Mouse (Mus musculus): ENCODE measurements around the gene Wt1. TPM values are rescaled to one million over a fixed set of nuclear protein-coding genes. Genes with fewer than 3 reads are reported as not detected.

The Wt1 gene
- total and polyA plus RNA-seq, 2 experiments from 2014 or later: 0.28 TPM; not detected in 1

DNA sequence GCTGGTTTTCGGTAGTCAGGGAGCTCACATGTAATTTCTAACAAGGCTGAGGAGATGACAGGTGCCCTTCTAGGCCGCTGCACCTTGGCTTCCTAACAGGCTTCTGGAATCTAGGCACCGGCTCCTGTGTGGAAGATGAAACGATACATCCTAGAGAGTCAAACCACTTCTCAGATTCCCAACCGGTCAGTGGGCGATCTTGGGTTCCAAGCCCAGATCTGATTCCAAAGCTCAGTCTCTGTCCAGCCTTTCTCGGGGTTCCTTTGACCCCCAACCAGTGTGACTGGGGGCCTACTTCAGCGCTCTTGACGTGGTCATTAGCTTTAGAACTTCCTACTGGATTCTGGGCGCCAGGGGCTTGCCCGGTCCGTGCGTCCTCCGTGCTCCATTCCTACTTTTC is 17.4 kb downstream of the Wt1 start:
- DNase-seq (ENCODE audit: low spot score): no peak
- Histone ChIP-seq H3K27me3 (ENCODE audit: insufficient read depth, low read length) (peaks cover 11% of the 10 kb centered on the region), H3K27ac (ENCODE audit: low read depth, low read length) (no peak overlapping the region), H3K4me1 (ENCODE audit: insufficient read depth, low read length) (no peaks in the 10 kb centered on the region), H3K9ac (replicated peaks; ENCODE audit: low read length, poor library complexity, severe bottlenecking) (no peak overlapping the region), H3K4me2 (ENCODE audit: low read depth, low read length, poor library complexity, severe bottlenecking) (no peak overlapping the region), H3K36me3 (ENCODE audit: insufficient read depth, low read length) (no peaks in the 10 kb centered on the region), H3K4me3 (ENCODE audit: low read depth, low read length) (no peak overlapping the region), H3K9me3 (ENCODE audit: low read length) (no peaks in the 10 kb centered on the region)
- WGBS: 93% methylated on average over 14 of the region's 14 CpGs
- TF ChIP-seq CTCF (IDR thresholded peaks at IDR 0.05): no peak
- no peak for ATAC-seq (ENCODE audit: low FRiP score)

DNA sequence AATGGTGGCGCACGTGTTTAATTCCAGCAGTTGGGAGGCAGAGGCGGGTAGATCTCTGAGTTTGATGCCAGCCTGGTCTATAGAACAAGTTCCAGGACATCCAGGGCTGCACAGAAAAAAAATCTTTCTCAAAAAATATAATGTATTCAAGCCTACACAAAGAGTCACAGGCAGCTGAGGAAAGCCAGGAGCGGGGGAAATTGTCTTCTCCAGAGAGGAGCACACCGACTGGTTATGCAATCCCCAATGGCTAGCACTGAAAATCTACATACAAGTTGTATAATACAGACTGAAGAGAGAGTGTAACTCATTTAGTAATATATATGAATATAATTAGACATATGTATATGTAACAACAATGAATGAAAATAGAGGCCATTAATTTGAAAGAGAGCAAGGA is 25.2 kb downstream of the Wt1 start:
- no peak overlapping the region for H3K4me2 ChIP-seq (ENCODE audit: low read depth, low read length, poor library complexity, severe bottlenecking)
- no peak for DNase-seq (ENCODE audit: low spot score)
- no peak overlapping the region for H3K9ac ChIP-seq (replicated peaks; ENCODE audit: low read length, poor library complexity, severe bottlenecking)
- no peak overlapping the region for H3K4me3 ChIP-seq (ENCODE audit: low read depth, low read length)
- H3K4me1 ChIP-seq (ENCODE audit: insufficient read depth, low read length): no peaks in the 10 kb centered on the region
- no peak for TF ChIP-seq CTCF (IDR thresholded peaks at IDR 0.05)
- no peaks in the 10 kb centered on the region for H3K9me3 ChIP-seq (ENCODE audit: low read length)
- no peaks in the 10 kb centered on the region for H3K27me3 ChIP-seq (ENCODE audit: insufficient read depth, low read length)
- WGBS: 96% methylated on average over 5 of the region's 5 CpGs
- H3K27ac ChIP-seq (ENCODE audit: low read depth, low read length): no peak overlapping the region
- no peaks in the 10 kb centered on the region for H3K36me3 ChIP-seq (ENCODE audit: insufficient read depth, low read length)
- ATAC-seq (ENCODE audit: low FRiP score): no peak

DNA sequence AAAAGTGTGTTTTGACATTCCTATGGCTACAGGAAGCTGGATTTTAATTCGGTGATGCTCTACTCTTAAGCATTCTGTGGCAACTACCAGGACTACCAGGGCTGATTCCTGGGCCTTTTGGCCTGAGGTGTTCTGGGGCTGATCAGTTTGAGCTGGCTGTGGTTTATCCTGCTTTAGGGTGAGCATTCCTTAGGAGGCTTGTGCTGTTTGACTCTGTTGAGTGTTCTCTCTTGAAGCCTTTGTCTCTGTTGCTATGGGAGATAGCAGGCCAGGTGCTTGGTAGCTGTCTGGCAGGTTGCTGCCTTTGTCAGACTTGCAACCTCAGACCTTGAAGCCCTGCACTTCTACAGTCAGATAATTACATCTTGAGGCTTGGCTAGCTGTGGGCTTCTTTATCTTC is 26.7 kb downstream of the Wt1 start:
- no peaks in the 10 kb centered on the region for H3K36me3 ChIP-seq (ENCODE audit: insufficient read depth, low read length)
- H3K27me3 ChIP-seq (ENCODE audit: insufficient read depth, low read length): no peaks in the 10 kb centered on the region
- TF ChIP-seq CTCF (IDR thresholded peaks at IDR 0.05): no peak
- H3K4me2 ChIP-seq (ENCODE audit: low read depth, low read length, poor library complexity, severe bottlenecking): no peak overlapping the region
- no peaks in the 10 kb centered on the region for H3K4me1 ChIP-seq (ENCODE audit: insufficient read depth, low read length)
- no peak overlapping the region for H3K9ac ChIP-seq (replicated peaks; ENCODE audit: low read length, poor library complexity, severe bottlenecking)
- DNase-seq (ENCODE audit: low spot score) (no peak), ATAC-seq (ENCODE audit: low FRiP score) (no peak)
- H3K9me3 ChIP-seq (ENCODE audit: low read length): no peaks in the 10 kb centered on the region
- H3K4me3 ChIP-seq (ENCODE audit: low read depth, low read length): no peak overlapping the region
- 76% methylated on average over 1 of the region's 1 CpGs for WGBS
- no peak overlapping the region for H3K27ac ChIP-seq (ENCODE audit: low read depth, low read length)

DNA sequence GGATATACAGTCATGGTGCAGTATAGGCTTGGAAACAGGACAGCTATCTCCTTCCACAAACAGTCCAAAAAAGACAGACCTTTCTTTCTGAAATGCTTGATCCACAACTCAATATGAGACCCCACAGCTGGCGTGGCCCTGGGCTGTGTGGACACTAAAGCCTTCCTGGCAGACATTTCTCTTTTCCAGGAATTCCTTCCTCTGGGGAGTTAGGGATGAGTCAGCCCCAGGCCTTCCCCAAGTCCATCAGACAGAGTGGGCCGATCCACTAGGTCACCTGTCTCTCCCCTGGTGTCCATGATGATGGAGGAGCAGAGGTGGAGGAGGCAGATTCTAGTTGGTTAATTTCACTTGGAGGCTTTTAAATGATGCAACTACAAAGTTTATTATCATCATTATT is 34.6 kb downstream of the Wt1 start:
- no peak for TF ChIP-seq CTCF (IDR thresholded peaks at IDR 0.05)
- no peaks in the 10 kb centered on the region for H3K27me3 ChIP-seq (ENCODE audit: insufficient read depth, low read length)
- no peaks in the 10 kb centered on the region for H3K9me3 ChIP-seq (ENCODE audit: low read length)
- H3K9ac ChIP-seq (replicated peaks; ENCODE audit: low read length, poor library complexity, severe bottlenecking): no peak overlapping the region
- H3K4me3 ChIP-seq (ENCODE audit: low read depth, low read length): no peak overlapping the region
- no peak for DNase-seq (ENCODE audit: low spot score)
- no peaks in the 10 kb centered on the region for H3K36me3 ChIP-seq (ENCODE audit: insufficient read depth, low read length)
- H3K4me2 ChIP-seq (ENCODE audit: low read depth, low read length, poor library complexity, severe bottlenecking): no peak overlapping the region
- no peak for ATAC-seq (ENCODE audit: low FRiP score)
- no peaks in the 10 kb centered on the region for H3K4me1 ChIP-seq (ENCODE audit: insufficient read depth, low read length)
- H3K27ac ChIP-seq (ENCODE audit: low read depth, low read length): no peak overlapping the region
- 79% methylated on average over 2 of the region's 2 CpGs for WGBS

DNA sequence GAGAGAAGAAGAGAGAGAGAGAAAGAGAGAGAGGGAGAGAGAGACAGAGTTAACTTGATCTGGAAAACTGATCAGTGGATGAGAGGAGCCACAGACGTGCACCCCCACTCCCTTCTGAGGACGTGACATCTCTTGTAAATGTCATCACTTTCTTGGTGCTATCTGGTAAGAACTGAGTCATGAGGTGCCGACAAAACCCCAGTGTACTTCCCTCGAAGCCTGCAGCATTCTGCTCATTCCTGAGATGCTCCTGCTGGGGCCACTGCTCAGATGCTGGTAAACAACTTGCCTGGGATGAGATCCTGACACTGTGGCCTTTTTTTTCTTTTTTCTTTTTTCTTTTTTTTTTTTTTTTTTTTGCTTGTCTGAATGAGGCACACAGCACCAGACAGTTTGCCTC is 36.4 kb downstream of the Wt1 start:
- Histone ChIP-seq H3K27me3 (ENCODE audit: insufficient read depth, low read length) (no peaks in the 10 kb centered on the region), H3K4me1 (ENCODE audit: insufficient read depth, low read length) (no peaks in the 10 kb centered on the region), H3K9ac (replicated peaks; ENCODE audit: low read length, poor library complexity, severe bottlenecking) (no peak overlapping the region), H3K36me3 (ENCODE audit: insufficient read depth, low read length) (no peaks in the 10 kb centered on the region), H3K9me3 (ENCODE audit: low read length) (no peaks in the 10 kb centered on the region), H3K4me3 (ENCODE audit: low read depth, low read length) (no peak overlapping the region), H3K27ac (ENCODE audit: low read depth, low read length) (no peak overlapping the region), H3K4me2 (ENCODE audit: low read depth, low read length, poor library complexity, severe bottlenecking) (no peak overlapping the region)
- no peak for TF ChIP-seq CTCF (IDR thresholded peaks at IDR 0.05)
- ATAC-seq (ENCODE audit: low FRiP score) (no peak), DNase-seq (ENCODE audit: low spot score) (no peak)
- 48% methylated on average over 4 of the region's 4 CpGs for WGBS

DNA sequence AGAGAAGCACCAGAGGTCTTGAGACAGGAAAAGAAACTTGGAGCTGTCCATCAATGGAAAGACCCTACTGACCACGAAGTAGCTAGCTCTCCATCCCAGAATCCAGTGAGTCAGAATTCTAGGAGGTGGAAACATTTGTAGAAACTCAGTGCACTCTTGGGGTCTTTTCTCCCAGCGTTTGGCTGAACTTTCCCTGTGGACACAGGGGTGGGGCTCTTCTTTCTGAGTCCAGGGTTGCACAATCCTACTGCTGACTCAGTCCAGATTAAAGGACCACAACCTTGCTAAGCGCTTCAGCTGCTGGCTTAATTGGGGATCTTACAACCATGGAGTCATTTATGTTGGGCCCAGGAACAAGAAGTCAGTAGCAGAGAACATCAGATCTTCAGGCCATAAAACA is 41.8 kb downstream of the Wt1 start:
- Histone ChIP-seq H3K27me3 (ENCODE audit: insufficient read depth, low read length) (no peaks in the 10 kb centered on the region), H3K4me3 (ENCODE audit: low read depth, low read length) (no peak overlapping the region), H3K9ac (replicated peaks; ENCODE audit: low read length, poor library complexity, severe bottlenecking) (no peak overlapping the region), H3K4me1 (ENCODE audit: insufficient read depth, low read length) (no peaks in the 10 kb centered on the region), H3K27ac (ENCODE audit: low read depth, low read length) (no peak overlapping the region), H3K9me3 (ENCODE audit: low read length) (no peaks in the 10 kb centered on the region), H3K36me3 (ENCODE audit: insufficient read depth, low read length) (no peaks in the 10 kb centered on the region), H3K4me2 (ENCODE audit: low read depth, low read length, poor library complexity, severe bottlenecking) (no peak overlapping the region)
- no peak for ATAC-seq (ENCODE audit: low FRiP score)
- no peak for DNase-seq (ENCODE audit: low spot score)
- TF ChIP-seq CTCF (IDR thresholded peaks at IDR 0.05): no peak
- 86% methylated on average over 3 of the region's 3 CpGs for WGBS

DNA sequence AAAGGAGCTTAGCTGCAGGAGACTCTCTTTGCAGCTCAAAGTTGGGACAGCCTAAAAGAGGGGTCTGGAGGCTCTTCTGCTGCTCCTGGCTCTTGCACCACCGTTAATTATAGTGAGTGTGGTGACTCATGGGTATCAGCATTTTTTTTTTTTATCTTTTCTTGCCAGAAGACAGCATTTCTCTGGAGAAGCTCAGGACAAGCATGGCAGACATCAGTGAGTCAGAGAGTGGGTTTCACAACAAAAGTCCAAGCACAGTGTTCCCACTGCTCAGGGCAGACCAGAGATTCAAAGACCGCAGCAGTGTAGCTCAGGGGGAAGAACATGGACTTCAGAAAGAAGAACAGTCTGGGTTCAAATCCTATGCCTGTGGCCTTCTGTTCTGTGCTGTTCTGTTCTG is 47.9 kb downstream of the Wt1 start:
- H3K36me3 ChIP-seq (ENCODE audit: insufficient read depth, low read length): no peaks in the 10 kb centered on the region
- no peak overlapping the region for H3K4me3 ChIP-seq (ENCODE audit: low read depth, low read length)
- ATAC-seq (ENCODE audit: low FRiP score) (no peak), DNase-seq (ENCODE audit: low spot score) (no peak)
- no peak overlapping the region for H3K4me2 ChIP-seq (ENCODE audit: low read depth, low read length, poor library complexity, severe bottlenecking)
- 77% methylated on average over 2 of the region's 2 CpGs for WGBS
- no peaks in the 10 kb centered on the region for H3K27me3 ChIP-seq (ENCODE audit: insufficient read depth, low read length)
- no peaks in the 10 kb centered on the region for H3K4me1 ChIP-seq (ENCODE audit: insufficient read depth, low read length)
- H3K9ac ChIP-seq (replicated peaks; ENCODE audit: low read length, poor library complexity, severe bottlenecking): no peak overlapping the region
- no peak for TF ChIP-seq CTCF (IDR thresholded peaks at IDR 0.05)
- H3K9me3 ChIP-seq (ENCODE audit: low read length): no peaks in the 10 kb centered on the region
- H3K27ac ChIP-seq (ENCODE audit: low read depth, low read length): no peak overlapping the region

All from midbrain, postnatal 0 days (tissue).